Mouse (Mus musculus): ENCODE measurements around the gene Cfap44.

DNA sequence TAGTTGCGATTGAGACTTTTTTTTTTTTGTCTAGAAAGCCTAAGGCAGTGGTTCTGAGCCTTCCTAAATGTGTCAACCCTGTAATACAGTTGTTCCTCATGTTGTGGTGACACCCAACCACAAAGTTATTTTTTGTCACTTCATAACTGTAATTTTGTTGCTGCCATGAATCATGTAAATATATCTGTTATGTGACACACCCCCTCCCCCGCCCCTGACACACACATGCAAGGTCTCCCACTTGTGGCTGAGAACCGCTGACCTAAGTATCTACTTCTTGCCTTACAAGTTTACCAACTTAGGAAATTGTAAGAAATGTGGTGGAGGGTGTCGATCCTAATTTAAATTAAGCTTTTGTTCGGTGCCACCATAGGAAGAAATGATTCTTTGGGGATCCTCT is 10.3 kb downstream of the Cfap44 start:
- TF ChIP-seq CTCF (IDR thresholded peaks at IDR 0.05; ENCODE audit: low read depth, low read length), result no peak
- no peak for TF ChIP-seq POLR2A (IDR thresholded peaks at IDR 0.05; ENCODE audit: borderline replicate concordance, low read depth, low read length)
